Mouse (Mus musculus): ENCODE data around the gene Mrps15. TPM values are rescaled to one million over a fixed set of nuclear protein-coding genes. Genes with fewer than 3 reads are reported as not detected.

Mrps15 gene
- total RNA-seq (2021) (100 to 1,000 TPM in 1 of 2 experiments, 10 to 100 TPM in 1; 77.2 to 112 TPM), polyA plus RNA-seq (2012; rRNA removed) (196 TPM in 2 replicates)
- long read RNA-seq, transcript Mrps15-201 (8 exons, 937 nt), result major isoform, 50 of 56 reads
- long read RNA-seq, partial matches to known transcripts, result 2 of 56 reads
- long read RNA-seq, other reads (novel, unspliced or antisense), result 4 of 56 reads

GRCm38 (mm10) chr4:126046851-126047585 is at the start of gene Mrps15:
TSS of gene Mrps15 (plus strand) at chr4:126046925.
- DNase-seq, result peak; percentile 90

GRCm38 (mm10) chr4:125997826-125998225 is 48.9 kb upstream of the Mrps15 start:
- DNase-seq, result no peak

- no peak for DNase-seq
These were observed 45.2 kb upstream of the Mrps15 start for GRCm38 (mm10) chr4:126001311-126002199.

GRCm38 (mm10) chr4:126017676-126018332 is 28.9 kb upstream of the Mrps15 start:
- DNase-seq, result peak; percentile 21

- no peak for DNase-seq
These were observed 27.7 kb upstream of the Mrps15 start for GRCm38 (mm10) chr4:126018966-126019538.

- DNase-seq, result no peak
These were observed 22.3 kb upstream of the Mrps15 start, which contains the start of gene Csf3r for GRCm38 (mm10) chr4:126024303-126024900. TSS of gene Csf3r (plus strand) at chr4:126024550.

GRCm38 (mm10) chr4:126025801-126026200 is 20.9 kb upstream of the Mrps15 start:
- no peak for DNase-seq

GRCm38 (mm10) chr4:126027980-126028379 is 18.7 kb upstream of the Mrps15 start:
- DNase-seq, result no peak

GRCm38 (mm10) chr4:126029042-126029441 is 17.7 kb upstream of the Mrps15 start:
- DNase-seq, result no peak

- DNase-seq, result no peak
These were observed 16.0 kb upstream of the Mrps15 start for GRCm38 (mm10) chr4:126030705-126031104.

GRCm38 (mm10) chr4:126035413-126035812 is 11.3 kb upstream of the Mrps15 start:
- DNase-seq, result no peak

- DNase-seq, result no peak
These were observed 4.9 kb downstream of the Mrps15 start for GRCm38 (mm10) chr4:126051617-126052016.

GRCm38 (mm10) chr4:126057207-126058133 is 10.7 kb downstream of the Mrps15 start:
- no peak for DNase-seq

GRCm38 (mm10) chr4:126058134-126058996 is 11.6 kb downstream of the Mrps15 start, which contains the start of gene Oscp1:
TSS of gene Oscp1 (plus strand) at chr4:126058565.
- peak; percentile 93 for DNase-seq

GRCm38 (mm10) chr4:126058997-126059362 is 12.3 kb downstream of the Mrps15 start:
- no peak for DNase-seq

- no peak for DNase-seq
These were observed 16.1 kb downstream of the Mrps15 start for GRCm38 (mm10) chr4:126062856-126063255.

- DNase-seq, result peak; percentile 20
These were observed 18.5 kb downstream of the Mrps15 start for GRCm38 (mm10) chr4:126065241-126065640.

GRCm38 (mm10) chr4:126067401-126068077 is 20.8 kb downstream of the Mrps15 start:
- DNase-seq, result peak; percentile 49
